Mouse (Mus musculus): ENCODE results near the gene Ano6.

Gene Ano6

DNA sequence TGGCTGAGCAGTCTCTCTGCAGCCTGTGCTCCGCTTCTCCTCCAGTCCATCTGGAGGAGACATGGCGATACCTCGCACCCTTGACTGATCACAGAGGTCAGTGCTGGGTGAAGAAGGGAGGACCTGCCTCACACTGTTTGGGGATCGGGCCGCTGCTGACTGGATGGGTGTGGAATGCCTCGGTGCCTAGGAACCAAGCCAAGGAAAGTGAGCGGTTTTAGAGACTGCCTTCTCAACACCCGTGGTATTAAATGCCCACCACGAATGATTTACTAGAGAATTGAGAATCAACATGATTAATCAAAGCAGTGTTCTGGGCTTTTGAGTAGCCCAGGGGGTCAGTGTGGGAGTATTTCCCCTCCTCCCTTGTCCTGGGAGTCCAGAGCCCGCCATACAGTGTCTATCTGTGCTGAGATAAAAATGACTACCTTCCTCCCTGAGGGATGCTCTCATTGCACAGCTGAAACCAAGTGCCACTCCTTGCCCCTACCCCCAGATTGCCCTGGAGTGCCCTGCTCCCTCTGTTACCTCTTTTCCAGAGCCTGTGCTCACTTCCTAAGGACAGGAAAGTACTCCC lies 183.5 kb downstream of the Ano6 start:
- no peak for DNase-seq (ENCODE audit: low spot score in 2 of 2)

DNA sequence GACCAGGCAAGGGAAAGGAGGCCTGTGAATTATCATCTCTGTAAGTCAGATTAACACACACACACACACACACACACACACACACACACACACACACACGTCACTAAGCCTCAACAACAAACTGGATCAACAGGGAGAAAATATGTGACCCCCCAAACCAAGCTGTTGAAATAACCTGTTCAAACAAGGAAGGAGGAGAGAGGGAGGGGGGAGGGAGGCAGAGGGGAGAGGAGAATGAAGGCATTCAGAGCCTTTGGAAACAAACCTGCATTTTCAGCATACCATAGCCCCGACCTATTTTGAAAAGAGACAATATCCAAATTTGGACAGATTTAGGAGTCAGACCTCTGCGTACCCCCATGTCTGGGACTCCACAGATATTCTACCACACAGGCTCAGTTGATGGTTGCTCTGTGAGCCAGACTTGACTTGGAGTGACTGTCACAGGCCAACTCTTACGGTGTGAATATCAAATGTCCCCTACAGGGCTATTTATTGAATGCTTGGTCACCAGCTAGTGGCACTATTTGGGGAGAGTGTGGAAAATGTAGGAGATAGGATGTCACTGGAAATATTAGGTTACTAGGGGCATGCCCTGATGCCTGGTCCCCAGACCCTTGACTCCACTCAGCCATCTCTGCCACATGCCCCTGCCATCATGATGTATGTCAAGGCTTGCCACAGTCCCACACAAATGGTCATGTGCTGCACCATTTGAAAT lies 185.7 kb downstream of the Ano6 start:
- no peak for DNase-seq (ENCODE audit: low spot score in 2 of 2)

GRCm38 (mm10) chr15:95977169-95977938 lies 186.7 kb downstream of the Ano6 start:
- no peak for DNase-seq (ENCODE audit: low spot score in 2 of 2)

GRCm38 (mm10) chr15:95977939-95978252 lies 187.3 kb downstream of the Ano6 start:
- no peak for DNase-seq (ENCODE audit: low spot score in 2 of 2)

DNA sequence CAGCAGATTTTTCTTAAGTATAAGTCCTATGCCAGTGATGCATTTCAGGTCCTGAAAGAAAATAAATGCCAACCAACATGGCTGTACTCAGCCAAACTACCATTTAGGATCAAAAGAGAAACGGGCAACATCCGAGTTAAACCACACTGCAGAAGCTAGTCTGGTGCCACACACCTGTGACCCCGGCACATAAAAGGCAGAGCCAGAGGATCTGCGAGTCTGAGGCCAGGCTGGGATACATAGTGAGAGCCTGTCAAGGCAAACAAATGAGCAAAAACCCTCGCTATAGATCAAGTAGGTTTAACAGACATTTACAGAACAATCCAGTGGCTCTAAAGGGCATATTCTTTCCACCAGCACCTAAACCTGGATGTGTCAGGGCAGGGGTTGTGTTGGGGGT lies 190.0 kb downstream of the Ano6 start:
- DNase-seq (ENCODE audit: low spot score in 2 of 2): no peak

DNA sequence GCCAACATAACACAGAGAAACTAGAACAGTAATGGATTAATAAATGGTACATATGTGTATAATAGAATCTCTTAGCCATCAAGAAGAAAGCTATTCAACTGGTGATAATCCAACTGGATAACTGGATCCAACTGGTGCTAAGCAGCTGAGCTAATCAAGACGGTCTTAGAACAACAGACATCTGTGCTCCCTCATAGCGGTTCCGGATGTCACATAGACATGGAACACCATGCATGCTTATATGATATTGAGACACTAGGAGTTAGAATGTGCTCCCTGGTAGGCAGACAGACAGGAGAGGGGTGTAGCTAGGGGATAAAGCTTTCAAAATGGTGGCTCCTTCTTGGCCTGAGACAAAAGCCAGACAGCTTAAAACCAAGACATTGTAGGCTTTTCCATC lies 197.3 kb downstream of the Ano6 start:
- DNase-seq (ENCODE audit: low spot score in 2 of 2): no peak

- no peak for DNase-seq (ENCODE audit: low spot score in 2 of 2)
Measured at GRCm38 (mm10) chr15:95989496-95990124, 199.0 kb downstream of the Ano6 start.

- no peak for DNase-seq (ENCODE audit: low spot score in 2 of 2)
Measured at GRCm38 (mm10) chr15:96002958-96003601, 212.4 kb downstream of the Ano6 start.

DNA sequence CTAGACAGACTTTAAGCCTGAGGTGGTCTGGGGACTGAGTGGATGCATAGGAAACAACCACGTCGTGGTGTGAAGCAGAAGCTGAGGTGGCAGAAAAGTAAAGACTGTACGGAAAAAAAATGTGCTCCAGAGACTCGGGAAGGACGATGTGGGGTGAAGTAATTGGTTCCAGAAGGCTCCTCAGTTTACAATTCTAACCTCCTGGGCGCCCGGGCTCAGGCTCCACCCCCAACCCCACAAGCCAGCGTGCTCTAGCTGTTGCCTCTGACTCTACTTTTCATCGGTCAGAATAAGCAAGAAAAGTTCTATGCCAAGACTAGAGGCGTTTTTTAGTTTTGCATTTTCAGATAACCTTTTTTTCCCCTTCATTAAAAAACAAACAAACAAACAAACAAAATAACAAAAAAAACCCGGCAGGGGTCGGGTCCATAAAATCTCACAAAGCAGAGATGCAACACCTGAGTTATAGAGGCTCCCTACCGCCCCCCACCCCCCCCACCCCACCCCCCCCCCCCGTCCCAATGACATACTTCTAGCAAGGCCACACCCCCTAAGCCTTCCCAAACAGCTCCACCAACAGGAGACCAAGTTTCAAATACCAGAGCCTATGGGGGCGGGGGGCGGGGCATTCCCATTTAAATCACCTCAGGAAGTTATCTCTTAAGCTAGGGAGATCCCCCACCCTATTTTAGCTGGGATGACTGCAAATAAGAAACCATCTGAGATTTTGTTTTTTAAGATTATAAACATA lies 221.2 kb downstream of the Ano6 start:
- no peak for DNase-seq (ENCODE audit: low spot score in 2 of 2)

- peak; percentile 31 to 33 for DNase-seq (ENCODE audit: low spot score in 2 of 2)
Measured at GRCm38 (mm10) chr15:96012391-96012775, 221.7 kb downstream of the Ano6 start.

- no peak for DNase-seq (ENCODE audit: low spot score in 2 of 2)
Measured at GRCm38 (mm10) chr15:96014501-96014900, 223.9 kb downstream of the Ano6 start.

- DNase-seq (ENCODE audit: low spot score in 2 of 2): no peak
Measured at GRCm38 (mm10) chr15:96020465-96020864, 229.8 kb downstream of the Ano6 start.

- DNase-seq (ENCODE audit: low spot score in 2 of 2): peak; percentile 27 to 36
Measured at GRCm38 (mm10) chr15:96021506-96021905, 230.9 kb downstream of the Ano6 start.

All from right cerebral cortex, postnatal 10 days (tissue).